Comparison of ENCODE assay signal across 8 mouse cellular contexts in the genomic region with DNA sequence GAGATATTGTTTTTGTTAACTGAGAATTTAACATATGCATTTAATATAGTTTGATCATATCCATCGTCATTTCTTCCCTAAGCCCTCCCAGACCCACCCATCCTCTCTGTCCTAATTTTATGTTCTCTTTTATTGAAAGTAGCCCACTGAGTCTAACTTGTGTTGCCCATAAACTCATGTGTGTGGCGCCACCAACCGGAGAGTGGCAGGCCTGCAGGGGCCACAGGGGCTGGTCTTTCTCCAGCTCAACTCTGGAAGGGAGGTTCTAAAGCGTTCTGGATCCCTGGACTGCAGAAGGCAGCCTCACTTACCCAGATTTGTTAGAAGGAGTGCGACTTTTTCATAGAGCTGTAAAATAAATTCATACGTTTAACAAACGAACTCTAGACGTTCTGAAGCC.
A peak's percentile ranks its signal among the peaks of the same experiment; 100 is the strongest.
DNase-seq lines count a peak whose midpoint lies in the region; ATAC-seq and TF ChIP-seq lines count a peak whose summit lies in the region.

No protein-coding gene starts in this region.

- TF ChIP-seq EP300 in stomach, postnatal 0 days (optimal IDR thresholded peaks at IDR 0.05) = no peak

- intact Hi-C loops in left cerebral cortex, adult 2 months (cut with DNase I) = loop anchor here (5.0 kb wide), 1 partner anchor 156 kb away; the partner anchor contains the start of gene Utp20

- TF ChIP-seq CTCF in left cerebral cortex, adult 2 months (IDR thresholded peaks at IDR 0.05) = peak; percentile 66
- peak; percentile 66 for TF ChIP-seq CTCF in stomach, postnatal 0 days (IDR thresholded peaks at IDR 0.05; ENCODE audit: low read depth)

- H3K4me2 ChIP-seq in forebrain, embryonic 14.5 days (ENCODE audit: low read length) = no peak overlapping the region
- H3K4me2 ChIP-seq in forebrain, embryonic 15.5 days (replicated peaks) = no peak overlapping the region
- H3K4me2 ChIP-seq in midbrain, embryonic 14.5 days (ENCODE audit: low read length) = no peak overlapping the region
- H3K4me2 ChIP-seq in midbrain, embryonic 15.5 days = no peak overlapping the region
- no peak overlapping the region for H3K4me2 ChIP-seq in stomach, postnatal 0 days (replicated peaks; ENCODE audit: low read depth)

- H3K9me3 ChIP-seq in forebrain, embryonic 14.5 days (replicated peaks; ENCODE audit: control insufficient read depth, low read length) = no peaks in the 10 kb centered on the region
- no peaks in the 10 kb centered on the region for H3K9me3 ChIP-seq in forebrain, embryonic 15.5 days
- no peaks in the 10 kb centered on the region for H3K9me3 ChIP-seq in midbrain, embryonic 14.5 days (ENCODE audit: control insufficient read depth, low read length)
- H3K9me3 ChIP-seq in midbrain, embryonic 15.5 days = no peaks in the 10 kb centered on the region
- no peaks in the 10 kb centered on the region for H3K9me3 ChIP-seq in stomach, postnatal 0 days (ENCODE audit: control insufficient read depth, low read length)

- H3K4me3 ChIP-seq in forebrain, embryonic 14.5 days (ENCODE audit: low read depth, low read length) = no peak overlapping the region
- H3K4me3 ChIP-seq in forebrain, embryonic 15.5 days = no peak overlapping the region
- no peak overlapping the region for H3K4me3 ChIP-seq in midbrain, embryonic 14.5 days (replicated peaks; ENCODE audit: low read depth, low read length)
- H3K4me3 ChIP-seq in midbrain, embryonic 15.5 days = no peak overlapping the region
- H3K4me3 ChIP-seq in left cerebral cortex, adult 2 months = no peak overlapping the region
- no peak overlapping the region for H3K4me3 ChIP-seq in stomach, postnatal 0 days (ENCODE audit: low read depth, low read length)

- no peaks in the 10 kb centered on the region for H3K4me1 ChIP-seq in forebrain, embryonic 14.5 days (ENCODE audit: control insufficient read depth, insufficient read depth, low read length)
- no peaks in the 10 kb centered on the region for H3K4me1 ChIP-seq in forebrain, embryonic 15.5 days
- H3K4me1 ChIP-seq in midbrain, embryonic 14.5 days (ENCODE audit: control insufficient read depth, insufficient read depth, low read length) = no peaks in the 10 kb centered on the region
- H3K4me1 ChIP-seq in midbrain, embryonic 15.5 days = no peaks in the 10 kb centered on the region
- H3K4me1 ChIP-seq in stomach, postnatal 0 days (replicated peaks; ENCODE audit: control insufficient read depth, insufficient read depth) = no peaks in the 10 kb centered on the region

- WGBS in forebrain, embryonic 14.5 days = 24% methylated on average over 8 of the region's 8 CpGs
- 29% methylated on average over 8 of the region's 8 CpGs for WGBS in forebrain, embryonic 15.5 days
- 28% methylated on average over 8 of the region's 8 CpGs for WGBS in midbrain, embryonic 14.5 days
- 30% methylated on average over 8 of the region's 8 CpGs for WGBS in midbrain, embryonic 15.5 days
- 41% methylated on average over 8 of the region's 8 CpGs for WGBS in stomach, postnatal 0 days

- H3K27me3 ChIP-seq in forebrain, embryonic 14.5 days (replicated peaks; ENCODE audit: control insufficient read depth, insufficient read depth, low read length) = no peaks in the 10 kb centered on the region
- no peaks in the 10 kb centered on the region for H3K27me3 ChIP-seq in forebrain, embryonic 15.5 days
- no peaks in the 10 kb centered on the region for H3K27me3 ChIP-seq in midbrain, embryonic 14.5 days (ENCODE audit: control insufficient read depth, insufficient read depth, low read length)
- no peaks in the 10 kb centered on the region for H3K27me3 ChIP-seq in midbrain, embryonic 15.5 days (replicated peaks)
- H3K27me3 ChIP-seq in stomach, postnatal 0 days (ENCODE audit: control insufficient read depth, insufficient read depth, low read length) = no peaks in the 10 kb centered on the region

- no peaks in the 10 kb centered on the region for H3K36me3 ChIP-seq in forebrain, embryonic 14.5 days (ENCODE audit: control insufficient read depth, insufficient read depth, low read length)
- no peaks in the 10 kb centered on the region for H3K36me3 ChIP-seq in forebrain, embryonic 15.5 days
- no peaks in the 10 kb centered on the region for H3K36me3 ChIP-seq in midbrain, embryonic 14.5 days (ENCODE audit: control insufficient read depth, insufficient read depth, low read length)
- no peaks in the 10 kb centered on the region for H3K36me3 ChIP-seq in midbrain, embryonic 15.5 days (replicated peaks)
- no peaks in the 10 kb centered on the region for H3K36me3 ChIP-seq in stomach, postnatal 0 days (ENCODE audit: control insufficient read depth, insufficient read depth, low read length)

- no peak overlapping the region for H3K27ac ChIP-seq in forebrain, embryonic 14.5 days (ENCODE audit: low read depth, low read length)
- H3K27ac ChIP-seq in forebrain, embryonic 15.5 days (replicated peaks) = no peak overlapping the region
- H3K27ac ChIP-seq in midbrain, embryonic 14.5 days (replicated peaks; ENCODE audit: low read depth, low read length) = no peak overlapping the region
- no peak overlapping the region for H3K27ac ChIP-seq in midbrain, embryonic 15.5 days
- no peak overlapping the region for H3K27ac ChIP-seq in left cerebral cortex, adult 2 months
- H3K27ac ChIP-seq in stomach, postnatal 0 days (replicated peaks) = no peak overlapping the region

- peak; percentile 3 for DNase-seq in forebrain, embryonic 14.5 days (ENCODE audit: low spot score)
- peak; percentile 6 for DNase-seq in midbrain, embryonic 14.5 days
- DNase-seq in c-Kit-positive CD71-negative TER-119-negative erythroid progenitor cells, embryonic 14.5 days (ENCODE audit: low read depth) = peak; percentile 1
- DNase-seq in left cerebral cortex, adult 2 months (ENCODE audit: extremely low spot score in 1 of 2, low spot score in 2 of 2) = peak; percentile 17 to 62
- DNase-seq in stomach, postnatal 0 days (ENCODE audit: low spot score) = peak; percentile 20
- no peak for DNase-seq in neural tube, embryonic 10.5 days (ENCODE audit: extremely low spot score, low spot score)

- H3K9ac ChIP-seq in forebrain, embryonic 14.5 days (ENCODE audit: low read length) = no peak overlapping the region
- no peak overlapping the region for H3K9ac ChIP-seq in forebrain, embryonic 15.5 days (replicated peaks)
- H3K9ac ChIP-seq in midbrain, embryonic 14.5 days (replicated peaks; ENCODE audit: low read length) = no peak overlapping the region
- no peak overlapping the region for H3K9ac ChIP-seq in midbrain, embryonic 15.5 days
- no peak overlapping the region for H3K9ac ChIP-seq in stomach, postnatal 0 days (ENCODE audit: low read length)

- no peak for ATAC-seq in forebrain, embryonic 14.5 days
- ATAC-seq in forebrain, embryonic 15.5 days (replicated peaks) = no peak
- no peak for ATAC-seq in midbrain, embryonic 14.5 days (ENCODE audit: low FRiP score, low TSS enrichment)
- ATAC-seq in midbrain, embryonic 15.5 days (replicated peaks) = no peak
- no peak for ATAC-seq in stomach, postnatal 0 days (ENCODE audit: low FRiP score, low TSS enrichment)
